Mouse (Mus musculus) urinary bladder, postnatal 10 days (tissue): ENCODE data around the gene Msantd2.

Experiments used
- DNase-seq: peaks from one replicate; pipeline ENCODE4 v3.0.0; 2022; ENCODE audit warnings: low spot score

Msantd2 gene

GRCm38 (mm10) chr9:37541851-37542642 lies 52.9 kb downstream of the Msantd2 start:
- DNase-seq = no peak

DNA sequence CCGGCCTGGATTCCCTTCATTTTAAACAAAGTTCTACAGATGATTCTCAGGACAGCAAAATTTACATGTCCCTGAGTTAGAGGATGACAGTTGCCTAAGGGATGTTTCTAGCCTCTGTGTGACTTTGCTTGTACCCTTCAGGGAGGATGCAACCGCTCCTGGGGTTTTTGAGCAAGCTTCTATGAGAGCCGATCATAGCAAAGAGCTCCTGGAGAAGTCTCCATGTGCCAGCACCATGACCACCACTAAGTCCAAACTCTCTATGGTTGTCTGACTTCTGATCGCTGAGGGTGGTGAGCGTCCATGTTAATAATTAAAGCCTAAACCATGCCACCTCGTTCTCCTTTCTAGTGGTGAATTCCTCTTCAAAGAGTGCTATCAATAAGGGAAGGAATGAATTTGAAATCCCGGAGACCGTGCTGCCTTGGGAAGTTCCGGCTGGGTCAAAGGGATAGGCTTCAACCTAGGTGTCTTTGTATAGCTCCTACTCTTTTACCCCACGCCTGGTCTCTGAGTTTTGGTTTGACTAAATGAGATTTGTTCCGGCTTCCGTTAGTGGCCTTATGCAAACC lies 54.8 kb downstream of the Msantd2 start:
- no peak for DNase-seq

DNA sequence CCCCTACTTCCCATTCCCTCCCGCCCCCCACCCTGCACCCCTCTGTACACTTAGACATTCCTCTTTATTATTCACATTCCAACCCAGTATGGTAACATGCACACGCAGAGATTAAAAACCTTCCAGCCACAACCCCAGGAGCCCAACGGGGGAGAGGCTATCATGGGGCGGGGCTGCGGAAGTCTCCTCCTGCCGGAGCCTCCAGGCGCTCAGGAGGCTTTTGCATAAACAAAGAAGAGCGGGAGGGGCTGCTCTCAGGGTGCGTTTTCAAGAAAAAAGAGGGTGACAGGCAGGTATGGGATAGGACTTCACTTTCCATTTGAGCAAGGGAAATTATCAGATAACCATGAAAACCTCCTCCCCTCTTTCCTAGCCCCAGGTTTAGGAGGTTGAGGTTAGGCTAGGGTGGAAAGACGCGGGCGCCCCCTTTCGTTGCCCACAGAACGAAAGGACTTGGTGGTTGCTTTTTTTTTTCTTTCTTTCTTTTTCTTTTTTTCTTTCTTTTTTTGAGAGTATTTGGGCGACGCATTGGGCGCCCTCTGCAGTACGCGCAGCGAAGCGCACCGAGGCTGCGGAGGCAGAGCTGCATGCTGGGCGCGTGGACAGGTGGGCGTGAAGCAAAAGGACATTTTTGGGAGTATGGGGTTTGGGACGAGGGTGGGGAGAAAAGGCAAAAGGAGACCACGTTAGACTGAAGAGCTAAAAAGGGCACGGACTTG lies 55.5 kb downstream of the Msantd2 start:
- no peak for DNase-seq

- no peak for DNase-seq
Observed at GRCm38 (mm10) chr9:37545166-37545610, 56.1 kb downstream of the Msantd2 start.

DNA sequence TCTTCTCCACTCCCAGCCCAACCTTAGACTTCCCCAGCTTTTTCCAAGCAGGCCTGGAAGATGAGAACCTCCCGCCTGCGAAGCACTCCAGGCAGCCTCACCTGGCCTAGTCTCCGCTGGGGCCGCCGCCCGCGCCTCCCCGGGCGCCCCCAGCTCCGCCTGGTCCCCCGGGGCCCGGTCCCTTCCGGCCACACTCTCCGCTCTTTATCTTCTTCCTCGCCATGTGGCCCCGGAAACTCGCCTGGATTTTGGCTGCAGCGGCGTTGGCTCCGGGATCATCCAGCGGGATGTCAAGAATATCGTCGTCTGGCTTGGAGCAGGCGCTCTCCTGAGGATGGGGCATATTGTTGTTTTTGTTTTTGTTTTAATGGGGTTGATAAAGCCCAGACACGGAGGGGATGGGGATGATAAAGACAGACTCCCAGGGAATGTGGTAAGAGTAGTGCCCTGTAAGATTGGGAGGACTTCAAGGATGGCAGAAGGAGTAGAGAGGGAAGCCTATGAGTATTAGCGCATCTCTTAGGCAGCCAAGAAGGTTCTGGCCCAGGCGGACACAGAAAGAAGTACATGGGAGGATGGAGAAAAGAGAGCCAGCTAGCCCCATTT lies 56.8 kb downstream of the Msantd2 start:
- no peak for DNase-seq

DNA sequence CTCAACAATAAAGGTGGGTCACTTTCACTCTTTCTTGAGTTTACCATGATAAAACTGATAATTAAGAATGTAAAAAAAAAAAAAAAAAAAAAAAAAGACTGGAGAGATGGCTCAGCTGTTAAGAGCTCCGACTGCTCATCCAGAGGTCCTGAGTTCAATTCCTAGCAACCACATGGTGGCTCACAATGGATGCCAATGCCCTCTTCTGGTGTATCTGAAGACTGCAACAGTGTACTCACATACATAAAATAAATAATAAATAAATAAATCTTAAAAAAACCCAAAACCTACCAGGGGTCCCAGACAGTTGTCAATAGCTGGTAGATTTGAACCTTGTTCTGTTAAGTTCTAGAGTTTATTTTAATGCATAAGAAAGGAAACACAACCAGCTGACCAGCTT lies 57.8 kb downstream of the Msantd2 start:
- no peak for DNase-seq

DNA sequence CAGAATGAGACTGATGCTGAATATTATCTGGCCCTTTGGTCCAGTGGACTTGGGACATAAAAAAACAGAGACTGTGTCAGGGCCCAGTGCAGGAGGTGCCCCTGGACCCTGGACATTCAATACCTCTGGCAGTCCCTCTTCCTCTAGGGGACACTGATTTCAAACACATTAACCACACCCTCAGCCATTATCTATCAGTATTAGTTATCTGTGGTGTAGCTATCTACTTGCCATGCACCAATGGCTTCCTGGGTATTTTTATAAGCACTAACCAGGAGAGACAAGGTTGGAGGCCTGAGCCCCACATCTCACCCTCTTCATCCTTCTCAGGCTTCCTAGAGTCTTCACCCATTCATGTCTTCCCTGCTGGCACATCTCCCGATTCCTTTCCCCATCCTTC lies 61.3 kb downstream of the Msantd2 start:
- DNase-seq = no peak

GRCm38 (mm10) chr9:37551751-37552531 lies 62.8 kb downstream of the Msantd2 start:
- no peak for DNase-seq

DNA sequence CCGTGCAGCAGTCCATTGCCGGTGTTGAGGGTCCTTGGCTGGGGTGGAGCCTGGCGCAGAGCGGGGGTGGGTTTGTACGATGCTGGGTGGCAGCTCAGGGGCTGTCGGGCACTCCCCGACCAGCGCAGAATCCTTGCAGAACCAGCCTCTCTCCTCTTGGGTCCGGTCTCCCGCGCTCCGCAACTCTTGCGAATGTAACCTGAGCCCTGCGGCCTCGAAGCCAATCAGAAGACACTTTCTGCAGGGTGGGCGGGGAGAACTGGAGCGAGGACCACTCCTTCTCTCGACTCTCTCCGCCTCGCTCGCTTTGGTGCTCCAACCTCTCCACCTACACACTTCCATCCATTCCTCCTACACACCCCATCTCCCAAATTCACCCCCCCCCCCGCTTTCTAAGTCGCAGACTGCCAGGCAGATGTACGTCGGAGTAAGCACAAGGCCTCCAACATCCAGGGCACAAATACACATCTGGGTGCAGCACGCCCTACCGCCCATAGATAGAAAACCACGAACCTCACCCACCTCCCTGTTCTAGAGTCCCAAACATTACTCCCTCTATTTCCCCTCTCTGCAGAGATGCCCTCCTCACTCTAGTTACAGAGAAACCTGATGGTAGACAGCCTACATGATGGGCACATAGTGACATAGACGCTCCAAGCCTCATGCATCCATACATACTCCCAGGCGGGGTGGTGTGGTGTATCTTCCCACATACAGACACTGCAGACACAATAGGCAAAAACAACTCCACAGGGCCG lies 63.6 kb downstream of the Msantd2 start, which contains the start of gene Nrgn:
Gene Nrgn, minus strand, starts transcription at position 369 of the 758 bp plus-strand sequence.
- DNase-seq = peak; percentile 47

DNA sequence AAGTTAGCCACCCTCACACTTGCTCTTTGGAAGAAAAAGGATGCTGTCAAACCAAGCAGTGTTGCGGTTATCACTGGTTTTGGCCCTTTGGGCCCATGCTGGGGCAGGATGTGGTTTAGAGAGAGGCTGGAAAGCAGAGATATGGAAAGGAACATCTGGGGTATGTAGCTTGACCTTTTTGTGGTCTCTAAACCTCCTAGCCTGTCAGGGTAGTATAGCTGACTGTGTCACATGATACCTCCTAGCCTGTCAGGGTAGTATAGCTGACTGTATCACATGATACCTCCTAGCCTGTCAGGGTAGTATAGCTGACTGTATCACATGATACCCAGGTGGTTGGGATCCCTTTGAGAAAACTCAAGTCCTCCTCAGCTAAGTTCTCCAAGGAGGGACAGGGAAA lies 65.2 kb downstream of the Msantd2 start:
- no peak for DNase-seq

DNA sequence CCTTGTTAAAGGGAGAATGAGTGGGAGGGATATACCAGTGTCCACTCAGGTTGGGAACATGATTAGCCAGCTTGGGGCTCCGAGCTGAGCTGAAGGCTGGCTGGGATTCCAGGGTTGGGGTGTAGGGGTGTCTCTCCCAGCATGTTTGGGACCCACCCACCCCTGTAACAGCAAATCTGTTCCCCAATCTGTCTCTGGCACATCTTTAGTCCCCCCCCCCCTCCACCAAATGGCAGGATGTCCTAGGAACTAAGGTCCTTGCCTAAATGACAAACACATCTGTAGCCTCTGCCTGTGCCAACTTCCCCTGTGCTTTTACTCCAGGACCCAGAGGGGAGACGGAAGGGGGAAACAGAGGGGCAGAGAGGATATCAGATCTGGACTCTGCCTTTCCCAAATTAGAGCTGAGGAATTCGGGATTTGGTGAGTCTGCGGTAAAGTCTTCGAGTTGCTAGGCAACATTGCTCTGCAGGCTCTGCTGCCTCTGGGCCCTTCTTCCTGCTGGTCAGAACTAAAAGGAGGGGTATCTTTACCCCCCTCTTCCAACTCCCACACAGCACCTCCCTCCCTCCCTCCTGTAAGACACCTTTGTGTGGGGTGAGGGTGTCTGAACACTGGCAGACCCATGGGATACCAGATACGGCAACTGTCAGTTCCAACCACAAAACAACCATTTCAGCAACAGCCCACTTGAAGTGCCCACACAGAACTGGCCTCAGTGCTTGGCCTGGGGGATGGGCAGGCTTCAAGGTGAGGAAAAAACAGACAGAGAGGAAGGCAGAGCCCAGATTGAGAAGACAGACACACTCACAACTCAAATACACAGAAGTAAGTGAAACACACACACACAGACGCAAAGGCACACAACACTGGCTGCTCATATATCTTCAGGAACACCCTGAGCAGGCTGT lies 66.0 kb downstream of the Msantd2 start, which contains the start of gene Siae:
Gene Siae, plus strand, starts transcription at position 861 of the 911 bp plus-strand sequence.
- DNase-seq = no peak

- DNase-seq = no peak
Observed at GRCm38 (mm10) chr9:37556366-37556765, 67.2 kb downstream of the Msantd2 start.

DNA sequence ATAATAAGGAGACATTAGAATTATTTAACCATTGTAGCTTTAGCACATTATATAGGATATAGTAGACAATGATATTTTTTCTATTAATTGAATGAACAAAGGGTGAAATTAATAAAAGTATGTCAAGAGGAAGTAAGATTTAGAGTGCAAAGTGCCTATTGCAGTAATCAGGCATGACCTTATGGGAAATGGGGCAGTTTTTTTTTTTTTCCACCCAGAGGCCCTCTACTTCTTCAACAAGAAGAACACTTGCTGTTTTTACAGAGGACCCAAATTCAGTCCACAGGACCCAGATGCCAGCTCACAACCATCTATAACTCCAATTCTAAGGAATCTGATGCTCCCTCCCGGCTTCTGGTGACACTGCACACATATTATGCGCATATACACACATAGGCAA lies 71.5 kb downstream of the Msantd2 start:
- DNase-seq = no peak

DNA sequence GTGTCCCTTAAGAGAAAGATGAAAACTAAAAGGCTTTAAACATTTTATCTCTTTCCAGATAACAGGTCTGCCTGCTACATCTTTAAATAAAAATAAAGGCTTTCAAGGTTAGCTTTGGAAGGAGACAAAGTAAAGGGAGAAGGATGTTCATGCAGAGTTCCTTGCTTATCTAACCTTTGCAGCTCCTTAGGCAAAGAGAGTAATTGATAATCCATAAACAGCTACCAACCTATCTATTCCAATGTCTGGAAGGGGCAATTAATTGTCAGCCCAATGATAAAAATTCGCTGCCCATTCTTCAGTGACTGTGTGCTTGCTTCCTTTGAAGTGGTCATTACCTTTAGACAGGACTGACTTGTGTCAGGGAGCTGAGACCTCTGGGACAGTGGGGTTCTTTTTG lies 74.7 kb downstream of the Msantd2 start:
- DNase-seq = no peak

DNA sequence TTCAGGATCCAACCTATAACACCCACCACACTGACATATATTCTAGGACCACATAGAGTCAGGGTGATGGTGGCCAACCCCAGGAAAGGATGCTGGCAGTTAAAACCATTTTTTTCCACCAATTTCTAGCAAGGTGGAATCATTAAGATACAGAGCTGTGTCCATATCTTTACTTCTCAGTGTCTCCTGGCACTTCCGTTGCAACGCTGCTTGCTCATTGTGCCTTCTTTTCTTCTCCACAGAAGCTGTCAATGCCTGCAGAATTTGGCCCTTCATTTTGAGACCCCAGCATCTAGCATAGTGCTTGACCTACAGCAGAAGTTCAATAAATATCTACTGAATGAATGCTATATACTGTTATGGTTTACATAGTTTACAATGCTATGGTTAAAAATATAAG lies 77.9 kb downstream of the Msantd2 start:
- DNase-seq = no peak

GRCm38 (mm10) chr9:37567454-37567853 lies 78.3 kb downstream of the Msantd2 start:
- no peak for DNase-seq

- DNase-seq = no peak
Observed at GRCm38 (mm10) chr9:37567892-37568604, 78.9 kb downstream of the Msantd2 start.

DNA sequence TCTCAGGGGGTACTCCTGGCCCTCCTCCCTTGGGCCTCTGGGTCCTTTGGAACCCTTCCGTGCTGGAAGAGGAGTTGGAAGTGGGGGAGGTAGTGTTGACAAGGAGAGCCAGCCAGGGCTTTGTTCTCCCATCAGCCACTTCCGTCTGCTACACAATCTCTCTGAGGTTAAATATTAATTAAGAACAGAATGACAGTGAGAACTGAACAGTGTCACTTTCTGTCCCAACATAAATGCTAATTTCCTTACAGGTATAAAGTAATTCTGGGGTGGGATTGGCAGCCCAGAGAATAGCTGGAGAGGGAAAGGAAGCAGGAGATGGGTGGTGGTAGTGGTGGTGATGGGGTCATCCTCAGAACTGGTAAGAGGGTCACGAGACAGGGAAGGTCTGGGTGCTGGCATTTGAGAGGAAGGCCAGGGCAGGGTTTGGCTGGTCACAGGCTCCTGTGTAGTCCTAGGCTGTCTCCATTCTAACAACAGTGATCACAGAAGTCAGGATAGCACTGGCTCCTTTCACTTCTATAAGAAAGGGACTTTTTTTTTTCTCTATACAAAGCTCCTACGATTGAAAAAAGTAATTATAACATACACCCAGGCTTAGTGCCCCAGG lies 79.6 kb downstream of the Msantd2 start:
- DNase-seq = no peak
